Mouse (Mus musculus) cerebellum, adult (tissue): Measurements from ENCODE around the gene Hsf5.

Experiments
- ATAC-seq: cut with Nextera tagmentation; 2 replicates; pipeline ENCODE4 v1.9.2; 2017; ENCODE audit warnings: mild to moderate bottlenecking, moderate library complexity, mixed read lengths; ENCODE audit not compliant: insufficient number of reproducible peaks, low FRiP score, low TSS enrichment

Hsf5 gene

GRCm38 (mm10) chr11:87616790-87617474 lies at the start of gene Hsf5:
Gene Hsf5, plus strand, starts transcription at chr11:87617164.
- no peak for ATAC-seq

GRCm38 (mm10) chr11:87568255-87568953 lies 48.6 kb upstream of the Hsf5 start, which contains the start of gene Sept4:
Gene Sept4, plus strand, starts transcription at chr11:87568903.
- no peak for ATAC-seq

- no peak for ATAC-seq
Observed at GRCm38 (mm10) chr11:87570743-87571142, 46.2 kb upstream of the Hsf5 start.

- no peak for ATAC-seq
Observed at GRCm38 (mm10) chr11:87571361-87571950, 45.5 kb upstream of the Hsf5 start.

- ATAC-seq: no peak
Observed at GRCm38 (mm10) chr11:87573751-87574150, 43.2 kb upstream of the Hsf5 start.

- no peak for ATAC-seq
Observed at GRCm38 (mm10) chr11:87574520-87575180, 42.3 kb upstream of the Hsf5 start.

GRCm38 (mm10) chr11:87577601-87578248 lies 39.2 kb upstream of the Hsf5 start:
- no peak for ATAC-seq

GRCm38 (mm10) chr11:87578249-87578962 lies 38.6 kb upstream of the Hsf5 start:
- ATAC-seq: peak; percentile 57

GRCm38 (mm10) chr11:87578963-87579601 lies 37.9 kb upstream of the Hsf5 start:
- ATAC-seq: peak; percentile 32; the same call in 1 of the 2 replicates

GRCm38 (mm10) chr11:87579713-87580112 lies 37.3 kb upstream of the Hsf5 start:
- peak; percentile 10; the same call in 1 of the 2 replicates for ATAC-seq

GRCm38 (mm10) chr11:87580543-87581085 lies 36.4 kb upstream of the Hsf5 start:
- ATAC-seq: no peak

- ATAC-seq: no peak
Observed at GRCm38 (mm10) chr11:87581161-87581865, 35.7 kb upstream of the Hsf5 start.

- no peak for ATAC-seq
Observed at GRCm38 (mm10) chr11:87581933-87582710, 34.8 kb upstream of the Hsf5 start.

GRCm38 (mm10) chr11:87583291-87584034 lies 33.5 kb upstream of the Hsf5 start:
- no peak for ATAC-seq

GRCm38 (mm10) chr11:87584711-87585505 lies 32.1 kb upstream of the Hsf5 start:
- no peak for ATAC-seq

- no peak for ATAC-seq
Observed at GRCm38 (mm10) chr11:87587211-87587874, 29.6 kb upstream of the Hsf5 start.
